Mouse (Mus musculus) lung, embryonic 16.5 days (tissue): ENCODE measurements at regions not wholly inside any gene's neighbourhood (a gene's known extent, or its start where the extent isn't known, plus 50 kb on each side); places are given as distances from the start of the nearest gene placed in this dataset.

Experiments used
- ATAC-seq: fragments of 200-750 bp; cut with Nextera tagmentation; 2 replicates; pipeline ENCODE4 v1.8.0; 2017; ENCODE audit warnings: low read depth, mild to moderate bottlenecking, moderate library complexity
- H3K27ac ChIP-seq: fragments of 300-500 bp; sonication (generic); 2 replicates; pipeline ENCODE4 v1.5.1; 2014; ENCODE audit warnings: mild to moderate bottlenecking, control low read depth, low read length
- H3K27me3 ChIP-seq: fragments of 300-500 bp; sonication (generic); 2 replicates; pipeline ENCODE4 v1.6.1; 2014; ENCODE audit warnings: low read depth, low read length, mixed read lengths; ENCODE audit not compliant: control insufficient read depth, insufficient read depth
- H3K36me3 ChIP-seq: fragments of 300-500 bp; sonication (generic); 2 replicates; pipeline ENCODE4 v1.6.1; 2014; ENCODE audit warnings: low read length; ENCODE audit not compliant: control insufficient read depth, insufficient read depth
- H3K4me1 ChIP-seq: fragments of 300-500 bp; sonication (generic); replicated peaks from 2 replicates; pipeline ENCODE4 v1.6.1; 2014; ENCODE audit warnings: low read length, mixed read lengths; ENCODE audit not compliant: control insufficient read depth, insufficient read depth
- H3K4me2 ChIP-seq: fragments of 300-500 bp; sonication (generic); 2 replicates; pipeline ENCODE4 v1.6.1; 2014; ENCODE audit warnings: low read depth, low read length, control low read depth
- H3K4me3 ChIP-seq: fragments of 300-500 bp; sonication (generic); 2 replicates; pipeline ENCODE4 v1.5.1; 2014; ENCODE audit warnings: mild to moderate bottlenecking, low read length, control low read depth
- H3K9ac ChIP-seq: fragments of 300-500 bp; sonication (generic); 2 replicates; pipeline ENCODE4 v1.6.1; 2014; ENCODE audit warnings: low read length, control low read depth
- H3K9me3 ChIP-seq: fragments of 300-500 bp; sonication (generic); 2 replicates; pipeline ENCODE4 v1.6.1; 2016; ENCODE audit warnings: low read length; ENCODE audit not compliant: control insufficient read depth
- WGBS: fragments of 180-500 bp; shearing (Covaris S2); extraction: QIAGEN DNeasy Blood & Tissue Kit; methylation state at CpG from one replicate; pipeline ENCODE4 v1.1.7; 2014; 5-methylcytosine and 5-hydroxymethylcytosine counted together

DNA sequence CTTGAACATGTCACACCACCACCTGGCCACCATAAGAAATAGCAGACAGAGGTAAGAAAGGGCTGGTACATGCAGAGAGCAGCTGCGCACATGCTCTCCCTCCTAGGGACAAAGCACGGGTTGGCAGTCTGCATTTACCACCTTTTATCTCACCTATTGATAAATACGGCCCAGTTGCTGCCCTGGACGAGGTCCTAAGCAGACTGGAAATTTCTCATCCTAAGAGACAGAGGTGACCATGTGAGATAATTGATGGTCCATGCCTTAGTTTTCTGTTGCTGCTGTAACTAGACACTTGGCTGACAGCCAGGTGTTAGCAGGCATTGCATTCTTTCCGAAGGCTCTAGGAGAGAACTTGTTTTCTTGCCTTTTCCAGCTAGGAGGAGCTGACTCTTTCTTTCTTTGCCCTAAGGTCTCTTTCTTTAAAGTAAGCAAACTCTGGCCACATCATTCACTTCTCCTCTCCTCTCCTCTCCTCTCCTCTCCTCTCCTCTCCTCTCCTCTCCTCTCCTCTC is 526.8 kb upstream of the Kdm8 start:
- 34% methylated on average over 5 of the region's 5 CpGs for WGBS
- no peaks in the 10 kb centered on the region for H3K9me3 ChIP-seq
- no peak overlapping the region for H3K4me3 ChIP-seq
- H3K4me2 ChIP-seq: no peak overlapping the region
- H3K36me3 ChIP-seq: no peaks in the 10 kb centered on the region
- no peaks in the 10 kb centered on the region for H3K27me3 ChIP-seq
- no peak for ATAC-seq
- no peak overlapping the region for H3K27ac ChIP-seq
- H3K4me1 ChIP-seq: no peaks in the 10 kb centered on the region
- H3K9ac ChIP-seq: no peak overlapping the region

DNA sequence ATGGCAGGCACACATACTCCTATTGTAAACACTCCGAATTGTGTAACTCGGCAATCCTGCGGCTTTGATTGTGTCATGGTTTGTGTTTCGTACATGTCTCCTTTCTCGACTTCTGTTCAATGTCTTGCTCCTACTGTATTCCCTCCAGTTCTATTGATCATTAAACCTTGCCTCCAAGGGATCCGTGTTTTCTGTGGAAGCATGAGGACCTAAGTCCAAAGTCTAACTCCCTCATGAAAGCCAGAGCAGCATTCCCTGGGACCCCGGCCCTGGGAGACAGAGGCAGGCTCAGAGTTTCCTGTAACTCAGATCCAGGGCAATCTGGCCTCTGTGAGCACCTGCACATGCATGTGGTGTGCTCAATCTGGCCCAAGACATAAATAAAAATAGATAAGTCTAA is 521.7 kb upstream of the Kdm8 start:
- Histone ChIP-seq H3K9ac (no peak overlapping the region), H3K4me3 (no peak overlapping the region), H3K9me3 (no peaks in the 10 kb centered on the region), H3K36me3 (no peaks in the 10 kb centered on the region), H3K27ac (no peak overlapping the region), H3K27me3 (no peaks in the 10 kb centered on the region), H3K4me2 (no peak overlapping the region), H3K4me1 (no peaks in the 10 kb centered on the region)
- no peak for ATAC-seq
- 69% methylated on average over 7 of the region's 7 CpGs for WGBS

DNA sequence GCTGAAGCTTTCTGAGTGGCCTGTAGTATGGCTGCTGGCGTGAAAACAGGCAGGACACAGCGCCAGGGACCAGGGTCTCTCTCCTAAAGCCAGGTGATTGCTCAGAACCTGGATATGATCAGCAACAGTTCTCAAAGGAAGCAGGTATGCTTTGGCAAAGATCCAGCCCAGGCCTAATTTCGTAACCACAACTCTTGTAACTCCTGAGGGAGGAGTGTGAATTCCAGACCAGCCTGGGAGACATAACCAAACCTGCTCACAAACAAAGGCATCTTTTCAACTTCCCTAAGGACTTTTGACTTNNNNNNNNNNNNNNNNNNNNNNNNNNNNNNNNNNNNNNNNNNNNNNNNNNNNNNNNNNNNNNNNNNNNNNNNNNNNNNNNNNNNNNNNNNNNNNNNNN is 510.9 kb upstream of the Kdm8 start:
- no peaks in the 10 kb centered on the region for H3K36me3 ChIP-seq
- no peaks in the 10 kb centered on the region for H3K27me3 ChIP-seq
- H3K4me3 ChIP-seq: no peak overlapping the region
- no peak overlapping the region for H3K27ac ChIP-seq
- H3K4me1 ChIP-seq: no peaks in the 10 kb centered on the region
- ATAC-seq: peak; percentile 62
- H3K4me2 ChIP-seq: no peak overlapping the region
- H3K9ac ChIP-seq: no peak overlapping the region
- WGBS: 44% methylated on average over 3 of the region's 3 CpGs
- H3K9me3 ChIP-seq: no peaks in the 10 kb centered on the region

DNA sequence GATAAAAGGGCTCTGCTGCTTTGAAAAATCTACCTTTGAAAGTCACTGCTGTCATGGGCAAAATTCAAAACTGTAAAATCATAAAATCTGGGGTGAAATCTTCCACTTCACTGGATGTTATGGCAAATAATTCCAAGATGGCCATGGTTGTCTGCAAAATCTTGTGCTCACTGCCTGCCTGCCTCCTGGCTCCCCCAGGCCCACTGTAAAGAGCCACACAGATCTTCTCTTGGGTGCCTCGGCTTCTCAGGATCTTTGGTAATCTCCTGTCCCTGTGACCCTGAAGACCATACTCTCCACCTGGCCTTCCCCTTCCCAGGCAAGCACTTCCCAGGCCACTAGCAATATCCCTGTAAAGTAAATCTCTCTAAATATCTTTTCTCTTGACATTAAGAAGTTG is 505.1 kb upstream of the Kdm8 start:
- no peak overlapping the region for H3K4me3 ChIP-seq
- 63% methylated on average over 1 of the region's 1 CpGs for WGBS

DNA sequence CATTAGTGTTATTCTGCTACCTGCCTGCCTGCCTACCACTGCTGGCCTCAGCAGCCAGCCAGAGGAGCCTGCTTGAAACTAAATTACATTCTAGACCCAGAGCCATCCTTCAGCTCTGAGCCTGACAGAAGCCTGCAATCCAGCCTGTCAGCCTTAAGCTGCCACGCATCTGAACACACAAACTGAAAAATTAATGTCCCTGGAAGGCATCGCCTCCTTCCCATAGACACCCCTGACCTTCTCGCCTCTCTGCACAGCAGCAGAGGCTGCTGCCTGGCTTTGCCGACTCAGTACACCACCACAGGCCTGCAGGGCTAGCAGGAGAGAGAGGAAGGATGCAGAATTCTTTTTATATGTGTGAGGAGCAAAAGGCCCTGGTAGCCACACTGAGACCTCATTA is 502.9 kb upstream of the Kdm8 start:
- no peak overlapping the region for H3K4me3 ChIP-seq
- H3K4me2 ChIP-seq: no peak overlapping the region
- no peaks in the 10 kb centered on the region for H3K36me3 ChIP-seq
- no peak overlapping the region for H3K9ac ChIP-seq
- no peaks in the 10 kb centered on the region for H3K9me3 ChIP-seq
- 47% methylated on average over 4 of the region's 4 CpGs for WGBS
- H3K4me1 ChIP-seq: no peaks in the 10 kb centered on the region
- H3K27ac ChIP-seq: no peak overlapping the region
- H3K27me3 ChIP-seq: no peaks in the 10 kb centered on the region
- ATAC-seq: peak; percentile 34; the same call in 1 of the 2 replicates

More for the DNA sequence above, 505.1 kb upstream of the Kdm8 start:
- Histone ChIP-seq H3K9ac (no peak overlapping the region), H3K9me3 (no peaks in the 10 kb centered on the region), H3K27me3 (no peaks in the 10 kb centered on the region), H3K4me2 (no peak overlapping the region), H3K4me1 (no peaks in the 10 kb centered on the region), H3K36me3 (no peaks in the 10 kb centered on the region), H3K27ac (no peak overlapping the region)
- ATAC-seq: no peak

DNA sequence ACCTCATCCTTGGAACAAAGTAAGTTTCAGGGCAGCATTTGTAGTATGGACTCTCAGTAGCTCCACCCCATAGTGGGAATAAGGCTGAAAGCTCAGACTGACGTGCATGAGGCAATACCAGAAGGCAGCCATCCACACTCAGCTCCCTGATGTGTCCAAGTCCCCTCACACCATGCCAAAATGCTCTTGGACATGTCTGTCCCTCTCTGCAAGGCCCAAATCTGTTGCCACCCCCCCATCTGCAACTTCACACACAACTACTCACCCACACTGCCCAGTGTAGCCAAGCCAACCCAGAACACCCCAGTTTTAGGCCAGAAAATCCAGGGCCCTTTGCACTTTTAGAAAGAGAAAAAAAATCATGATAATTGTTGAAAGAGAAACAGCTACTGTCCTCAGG is 498.1 kb upstream of the Kdm8 start:
- peak; percentile 95 for ATAC-seq

DNA sequence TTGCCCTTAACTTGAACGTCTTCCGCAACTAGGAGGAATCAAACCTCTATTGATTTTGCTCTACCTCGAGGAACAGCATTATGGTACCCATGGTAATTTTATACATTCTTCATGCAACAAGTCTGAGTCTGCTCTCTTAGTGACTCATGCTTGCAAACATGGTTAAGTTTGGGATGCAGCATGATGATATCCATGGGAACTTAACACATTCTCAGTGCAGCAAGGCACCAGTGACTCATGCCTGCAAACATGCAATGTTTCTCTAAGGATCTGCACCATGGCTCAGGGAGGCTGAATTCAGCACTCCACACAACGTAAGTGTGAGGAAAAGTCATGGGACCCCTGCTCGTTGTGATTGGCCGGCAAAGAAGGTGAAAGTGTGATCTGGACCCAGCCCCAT is 487.1 kb upstream of the Kdm8 start:
- Histone ChIP-seq H3K27ac (no peak overlapping the region), H3K4me1 (no peaks in the 10 kb centered on the region), H3K27me3 (no peaks in the 10 kb centered on the region), H3K36me3 (no peaks in the 10 kb centered on the region), H3K9ac (no peak overlapping the region), H3K4me3 (no peak overlapping the region), H3K9me3 (no peaks in the 10 kb centered on the region), H3K4me2 (no peak overlapping the region)
- no peak for ATAC-seq
- 75% methylated on average over 6 of the region's 6 CpGs for WGBS

More for the DNA sequence above, 498.1 kb upstream of the Kdm8 start:
- no peaks in the 10 kb centered on the region for H3K36me3 ChIP-seq
- H3K4me3 ChIP-seq: no peak overlapping the region
- H3K4me2 ChIP-seq: no peak overlapping the region
- H3K9ac ChIP-seq: no peak overlapping the region
- no peaks in the 10 kb centered on the region for H3K9me3 ChIP-seq
- 43% methylated on average over 1 of the region's 1 CpGs for WGBS
- H3K4me1 ChIP-seq: no peaks in the 10 kb centered on the region
- H3K27ac ChIP-seq: no peak overlapping the region
- H3K27me3 ChIP-seq: no peaks in the 10 kb centered on the region

DNA sequence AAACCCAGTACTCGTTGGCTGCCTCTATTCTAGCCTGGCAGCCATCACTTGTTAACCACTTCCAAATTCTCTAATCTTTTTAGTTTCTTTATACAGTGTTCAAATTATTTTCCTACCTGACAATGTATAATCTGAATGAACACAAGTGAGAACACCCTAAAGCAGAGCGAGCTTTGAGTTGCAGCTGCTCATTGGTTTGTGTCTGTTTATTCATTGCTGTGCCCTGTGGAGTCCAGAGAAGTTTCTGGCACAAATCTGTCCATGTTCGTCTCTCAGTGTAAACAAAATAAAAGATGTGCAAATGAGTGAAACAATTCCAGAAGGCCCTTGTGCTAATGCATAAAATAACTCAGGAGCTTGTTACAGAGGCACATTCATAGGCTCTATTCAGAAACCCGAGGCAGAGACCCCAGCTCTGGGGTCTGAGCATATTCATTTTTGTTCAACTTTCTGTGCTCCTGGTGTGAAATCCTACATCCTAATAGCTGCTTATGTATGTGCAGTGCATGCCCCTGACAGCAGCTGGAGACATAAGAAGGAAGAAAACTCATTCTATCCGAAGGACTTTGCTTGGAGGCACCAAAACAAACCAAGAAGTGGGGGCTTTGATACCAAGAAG is 469.5 kb upstream of the Kdm8 start:
- Histone ChIP-seq H3K9me3 (no peaks in the 10 kb centered on the region), H3K4me3 (no peak overlapping the region), H3K27me3 (no peaks in the 10 kb centered on the region), H3K4me2 (no peak overlapping the region), H3K36me3 (no peaks in the 10 kb centered on the region), H3K9ac (no peak overlapping the region), H3K27ac (no peak overlapping the region), H3K4me1 (no peaks in the 10 kb centered on the region)
- 59% methylated on average over 5 of the region's 5 CpGs for WGBS
- ATAC-seq: no peak

DNA sequence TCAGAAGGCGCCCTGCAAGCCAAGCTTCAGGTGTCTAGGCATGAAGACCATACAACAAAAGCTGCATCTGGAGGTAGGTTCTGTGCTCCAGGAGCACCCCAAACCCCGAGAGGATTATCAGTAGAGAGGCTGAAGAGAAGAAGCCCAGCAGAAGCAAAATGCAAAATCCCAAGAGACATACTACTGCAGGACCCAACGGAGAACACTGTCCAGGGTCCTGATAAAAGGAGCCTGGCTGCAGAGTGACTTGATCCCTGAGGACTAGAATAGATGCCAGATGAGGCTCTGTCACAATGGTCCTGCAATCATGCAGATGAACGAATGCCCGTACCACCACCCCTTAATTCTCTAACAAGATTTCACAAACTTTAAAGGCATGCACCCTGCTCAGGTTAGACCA is 455.0 kb upstream of the Kdm8 start:
- WGBS: 59% methylated on average over 5 of the region's 5 CpGs
- ATAC-seq: no peak
- Histone ChIP-seq H3K4me3 (no peak overlapping the region), H3K4me2 (no peak overlapping the region), H3K27ac (no peak overlapping the region), H3K27me3 (no peaks in the 10 kb centered on the region), H3K9ac (no peak overlapping the region), H3K9me3 (no peaks in the 10 kb centered on the region), H3K36me3 (no peaks in the 10 kb centered on the region), H3K4me1 (no peaks in the 10 kb centered on the region)

DNA sequence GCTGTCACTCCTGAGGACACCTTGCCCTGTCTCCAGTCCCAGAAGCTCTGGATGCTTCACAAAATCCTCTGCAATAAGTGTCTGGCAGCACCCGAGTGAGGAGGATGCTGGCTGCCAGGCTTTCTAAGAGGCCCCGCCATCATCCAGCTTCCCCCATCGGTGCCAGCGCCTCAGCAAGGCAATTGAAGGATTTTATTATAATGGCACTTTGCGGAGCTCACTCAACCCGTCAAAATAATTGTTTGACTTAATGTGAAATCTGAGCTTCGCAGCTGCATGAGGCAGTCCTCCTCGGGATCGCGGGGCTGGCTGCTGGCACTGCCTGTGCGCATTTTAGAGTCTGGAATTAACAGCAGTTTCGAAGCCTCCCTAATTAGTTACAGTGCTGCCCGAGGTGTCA is 453.8 kb upstream of the Kdm8 start:
- Histone ChIP-seq H3K4me2 (no peak overlapping the region), H3K9me3 (no peaks in the 10 kb centered on the region), H3K27ac (no peak overlapping the region), H3K36me3 (no peaks in the 10 kb centered on the region), H3K27me3 (no peaks in the 10 kb centered on the region), H3K4me3 (no peak overlapping the region), H3K4me1 (no peaks in the 10 kb centered on the region), H3K9ac (no peak overlapping the region)
- no peak for ATAC-seq
- 39% methylated on average over 13 of the region's 13 CpGs for WGBS
